Mouse (Mus musculus) thymus, adult 2 months (tissue): Measurements from ENCODE around the gene Tcp1. TPM values are rescaled to one million over a fixed set of nuclear protein-coding genes. Genes with fewer than 3 reads are reported as not detected.
"Not testable (repeated sequence)": the region's sequence is repeated elsewhere in the genome, so short reads cannot be mapped to it uniquely, and the experiment has no call there.

ENCODE experiments used
- DNase-seq: peaks from one replicate; pipeline ENCODE4 v3.0.0; 2021
- H3K27ac ChIP-seq: fragments of 200-500 bp; 2 replicates; pipeline ENCODE4 v1.5.1; 2012; ENCODE audit warnings: low read length, control low read depth; ENCODE audit not compliant: control insufficient read depth, insufficient read depth
- H3K27me3 ChIP-seq: fragments of 200-500 bp; 2 replicates; pipeline ENCODE4 v1.6.1; 2012; ENCODE audit warnings: mild to moderate bottlenecking, low read length, moderate library complexity, mixed read lengths; ENCODE audit not compliant: control insufficient read depth, insufficient read depth
- H3K36me3 ChIP-seq: fragments of 200-500 bp; 2 replicates; pipeline ENCODE4 v1.6.1; 2012; ENCODE audit warnings: mild to moderate bottlenecking, low read length, moderate library complexity; ENCODE audit not compliant: control insufficient read depth, insufficient read depth
- H3K4me1 ChIP-seq: fragments of 200-500 bp; replicated peaks from 2 replicates; pipeline ENCODE4 v1.6.1; 2012; ENCODE audit warnings: low read length; ENCODE audit not compliant: control insufficient read depth, insufficient read depth
- H3K4me3 ChIP-seq: fragments of 200-500 bp; 2 replicates; pipeline ENCODE4 v1.5.1; 2012; ENCODE audit warnings: mild to moderate bottlenecking, low read length, control low read depth, moderate library complexity; ENCODE audit not compliant: control insufficient read depth, insufficient read depth
- CTCF ChIP-seq: fragments of 200-500 bp; IDR thresholded peaks from 2 replicates; pipeline ENCODE4 v1.5.1; 2012; ENCODE audit warnings: mild to moderate bottlenecking, control low read depth, low read length, moderate library complexity, borderline replicate concordance; ENCODE audit not compliant: control insufficient read depth, poor library complexity, insufficient read depth; ENCODE audit errors: extremely low read depth
- POLR2A ChIP-seq: fragments of 200-500 bp; IDR thresholded peaks from 2 replicates; pipeline ENCODE4 v1.6.1; 2012; ENCODE audit warnings: mild to moderate bottlenecking, low read length, control low read depth, moderate library complexity; ENCODE audit not compliant: control insufficient read depth, poor library complexity, insufficient read depth; ENCODE audit errors: extremely low read depth
- WGBS: fragments of 180-500 bp; shearing (Covaris S2); methylation state at CpG from one replicate; pipeline ENCODE4 v1.1.7; 2018; 5-methylcytosine and 5-hydroxymethylcytosine counted together
- polyA plus RNA-seq: library from polyadenylated mRNA; depleted of rRNA; stranded (reverse); fragments of >200 nt; gene quantifications from 2 replicates; pipeline ENCODE4 v1.2.3, GENCODE M21; 2012

Gene Tcp1
- polyA plus RNA-seq, 1 experiment: 82.2 TPM

DNA sequence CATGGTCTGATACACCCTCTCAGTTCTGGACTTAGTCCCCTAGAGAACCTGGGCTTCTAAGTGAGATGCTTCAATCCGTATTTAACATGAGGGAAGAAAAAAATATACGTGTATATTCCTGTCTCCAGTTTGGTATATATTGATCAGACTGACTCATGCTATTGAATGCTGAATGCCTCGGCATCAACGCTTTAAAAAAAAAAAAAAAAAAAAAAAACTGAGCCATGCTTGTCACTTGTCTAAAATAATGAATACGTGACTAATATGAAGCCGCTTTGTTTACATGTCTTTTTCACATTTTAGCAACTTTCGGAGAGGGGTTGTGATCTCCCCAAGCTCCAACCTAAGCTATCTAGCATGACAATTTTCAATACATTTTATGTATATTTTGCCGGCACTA lies 5.1 kb upstream of the Tcp1 start:
- Histone ChIP-seq H3K4me3 (no peak overlapping the region), H3K27me3 (no peaks in the 10 kb centered on the region), H3K4me1 (no peaks in the 10 kb centered on the region), H3K36me3 (peaks cover 35% of the 10 kb centered on the region), H3K27ac (no peak overlapping the region)
- TF ChIP-seq CTCF (no peak), POLR2A (no peak)
- no peak for DNase-seq
- WGBS: 91% methylated on average over 8 of the region's 8 CpGs

DNA sequence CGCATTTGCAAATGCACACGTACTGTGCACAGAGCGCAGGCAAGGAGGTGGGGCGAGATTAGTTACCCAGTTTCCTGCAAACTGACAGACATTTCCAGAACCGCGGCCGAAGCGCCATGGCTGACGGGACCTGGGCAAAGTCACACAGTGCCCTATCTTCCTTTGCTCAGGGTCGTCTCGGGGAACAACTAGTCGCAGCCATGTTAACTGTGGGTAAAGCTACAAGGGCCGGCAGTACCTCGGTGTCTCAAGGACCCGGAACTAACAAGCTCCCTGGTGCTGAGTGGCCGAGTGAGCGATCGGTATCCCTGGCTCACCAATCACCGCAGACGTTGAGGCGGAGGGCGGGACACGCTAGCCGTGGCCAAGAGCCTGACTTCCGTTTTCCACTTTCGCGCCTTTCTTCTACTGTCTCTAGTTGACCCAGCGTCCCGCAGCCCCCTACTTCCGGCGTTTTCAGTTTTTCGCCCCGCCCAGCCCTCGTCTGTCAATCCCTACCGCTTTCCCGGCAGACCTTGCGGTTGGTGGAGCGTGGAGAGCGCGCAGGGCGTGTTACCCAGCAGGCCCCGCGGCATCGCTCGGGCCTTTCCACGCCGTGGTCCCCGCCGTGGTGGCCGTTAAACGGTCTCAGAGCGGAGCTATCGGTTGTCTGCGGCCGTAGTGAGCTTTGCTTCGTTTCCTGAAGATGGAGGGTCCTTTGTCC lies 531 bp downstream of the Tcp1 start, which contains the start of gene Mrpl18:
Gene Mrpl18 (minus strand): TSS at position 465 of the 703 bp plus-strand sequence.
- DNase-seq: peak; percentile 98
- no peaks in the 10 kb centered on the region for H3K27me3 ChIP-seq
- peak; percentile 54 for TF ChIP-seq CTCF
- peak; percentile 88 for TF ChIP-seq POLR2A
- peak within 1 kb of the TSS; percentile 82 for H3K4me3 ChIP-seq
- peaks cover 5% of the 10 kb centered on the region; the same call in 1 of the 2 replicates for H3K4me1 ChIP-seq
- H3K27ac ChIP-seq: peak within 1 kb of the TSS; percentile 76
- WGBS: under 1% methylated on average over 56 of the region's 56 CpGs
- peaks cover 40% of the 10 kb centered on the region for H3K36me3 ChIP-seq

GRCm38 (mm10) chr17:12916588-12917380 lies 1.3 kb downstream of the Tcp1 start:
- DNase-seq: peak; percentile 62
- H3K4me3 ChIP-seq: peak overlapping the region; percentile 82
- peak overlapping the region; percentile 43 for H3K27ac ChIP-seq
- no peaks in the 10 kb centered on the region for H3K27me3 ChIP-seq
- peaks cover 5% of the 10 kb centered on the region; the same call in 1 of the 2 replicates for H3K4me1 ChIP-seq
- H3K36me3 ChIP-seq: peaks cover 46% of the 10 kb centered on the region
- WGBS: under 1% methylated on average over 40 of the region's 40 CpGs
- TF ChIP-seq POLR2A (no peak), CTCF (no peak; the same call in 1 of the 2 replicates)

GRCm38 (mm10) chr17:12921073-12921472 lies 5.6 kb downstream of the Tcp1 start:
- Histone ChIP-seq H3K4me1 (peaks cover 5% of the 10 kb centered on the region; the same call in 1 of the 2 replicates), H3K27ac (no peak overlapping the region), H3K36me3 (peaks cover 66% of the 10 kb centered on the region), H3K27me3 (no peaks in the 10 kb centered on the region), H3K4me3 (no peak overlapping the region)
- no peak for TF ChIP-seq CTCF
- DNase-seq: no peak
- 88% methylated on average over 1 of the region's 1 CpGs for WGBS

- no peaks in the 10 kb centered on the region for H3K27me3 ChIP-seq
- H3K4me3 ChIP-seq: no peak overlapping the region
- H3K36me3 ChIP-seq: peaks cover 57% of the 10 kb centered on the region
- H3K4me1 ChIP-seq: no peaks in the 10 kb centered on the region
- DNase-seq: no peak
- TF ChIP-seq CTCF: no peak
- TF ChIP-seq POLR2A: no peak
- no peak overlapping the region for H3K27ac ChIP-seq
- 96% methylated on average over 3 of the region's 3 CpGs for WGBS
These were observed 9.5 kb downstream of the Tcp1 start for GRCm38 (mm10) chr17:12925001-12925400.

DNA sequence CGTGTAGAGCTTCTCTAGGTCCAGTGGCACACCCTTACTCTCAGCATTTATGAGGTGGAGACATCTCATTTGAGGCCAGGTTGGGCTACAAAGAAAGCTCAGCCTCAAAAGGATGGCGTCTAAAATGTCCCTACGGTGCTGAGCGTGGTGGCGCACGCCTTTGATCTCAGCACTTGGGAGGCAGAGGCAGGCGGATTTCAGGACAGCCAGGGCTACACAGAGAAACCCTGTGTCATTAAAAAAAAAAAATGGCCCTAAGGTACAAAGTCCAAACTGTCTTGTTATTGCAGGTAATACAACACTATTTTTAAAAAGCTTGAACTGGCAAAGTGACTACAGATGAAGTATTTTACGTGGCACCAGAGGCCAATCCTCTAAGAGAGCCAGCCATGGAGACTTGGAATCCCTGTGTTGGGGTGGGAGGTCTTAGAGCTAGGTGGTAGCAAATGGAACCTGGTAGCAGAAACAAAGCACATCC lies 10.2 kb downstream of the Tcp1 start:
- Histone ChIP-seq H3K27ac (no peak overlapping the region), H3K4me1 (no peaks in the 10 kb centered on the region), H3K4me3 (no peak overlapping the region), H3K36me3 (peaks cover 50% of the 10 kb centered on the region), H3K27me3 (no peaks in the 10 kb centered on the region)
- TF ChIP-seq CTCF: no peak
- no peak for TF ChIP-seq POLR2A
- WGBS: 95% methylated on average over 8 of the region's 8 CpGs
- no peak for DNase-seq

DNA sequence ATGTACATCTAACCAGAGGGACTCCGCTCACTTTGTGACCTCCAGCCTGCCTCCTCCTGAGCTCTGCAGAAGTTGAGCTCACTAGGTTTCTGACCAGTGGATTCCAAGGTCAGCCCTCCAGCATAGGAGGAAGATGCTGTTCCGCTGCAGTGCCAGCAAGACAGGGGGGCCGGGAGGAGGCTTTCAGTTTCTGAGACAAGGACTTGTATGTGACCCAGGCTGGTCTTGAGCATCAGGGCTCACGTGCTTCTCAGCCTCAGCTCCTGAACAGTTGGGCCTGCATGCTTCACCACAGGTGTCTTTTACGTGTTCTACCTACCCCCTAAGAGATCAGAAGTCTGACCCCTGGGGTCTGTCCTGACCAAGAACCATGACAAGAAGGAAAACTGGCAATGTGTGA lies 16.1 kb downstream of the Tcp1 start:
- 90% methylated on average over 5 of the region's 5 CpGs for WGBS
- H3K27me3 ChIP-seq, DNase-seq, H3K4me1 ChIP-seq, H3K27ac ChIP-seq, H3K36me3 ChIP-seq, H3K4me3 ChIP-seq: not testable (repeated sequence)
